Mouse (Mus musculus) WW6 (cell line): ENCODE results near the gene Abcc9.
A peak's percentile ranks its signal among the peaks of the same experiment; 100 is the strongest.

Experiments used
- DNase-seq: peaks from one replicate; pipeline ENCODE4 v3.0.0-alpha.2; 2013; ENCODE audit warnings: low read depth, low spot score

Abcc9 gene

DNA sequence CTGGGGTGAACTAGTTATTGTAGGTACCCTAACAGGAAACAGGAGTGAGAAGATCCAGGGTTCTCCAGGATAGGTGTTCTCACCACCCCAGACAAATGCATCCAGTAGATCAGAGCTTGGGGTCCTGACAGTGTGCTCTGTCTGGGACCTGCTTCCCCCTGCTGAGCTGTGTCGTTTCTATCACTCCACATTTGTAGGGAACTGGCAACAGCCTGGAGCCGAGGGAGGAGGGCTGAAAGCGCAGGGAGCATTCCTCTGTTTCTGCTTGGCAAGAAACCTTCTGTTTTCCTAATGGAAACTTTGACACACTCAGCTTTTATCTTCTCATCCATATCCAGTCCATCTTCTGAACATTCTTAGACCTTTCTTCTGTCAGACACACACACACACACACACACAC, 85.5 kb downstream of the Abcc9 start:
- no peak for DNase-seq

DNA sequence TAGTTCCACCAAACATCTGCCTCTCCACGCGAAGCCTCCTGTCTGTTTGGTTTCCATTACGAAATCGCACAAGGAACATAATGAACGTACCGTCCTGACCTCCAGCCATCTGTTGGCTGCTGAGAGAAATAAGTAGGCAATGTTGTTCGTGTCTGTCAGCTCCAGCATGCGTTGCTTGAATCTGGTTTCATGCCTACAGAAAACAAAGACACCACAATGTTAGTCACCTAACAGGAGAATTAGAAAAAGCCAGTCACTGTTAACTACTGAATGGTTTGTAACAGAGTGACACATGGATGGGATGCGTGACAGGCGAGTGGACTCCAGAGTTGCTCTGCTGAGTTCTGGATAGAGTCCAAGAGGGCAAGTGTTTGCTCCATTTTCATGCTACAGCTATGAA, 87.8 kb downstream of the Abcc9 start:
- no peak for DNase-seq

DNA sequence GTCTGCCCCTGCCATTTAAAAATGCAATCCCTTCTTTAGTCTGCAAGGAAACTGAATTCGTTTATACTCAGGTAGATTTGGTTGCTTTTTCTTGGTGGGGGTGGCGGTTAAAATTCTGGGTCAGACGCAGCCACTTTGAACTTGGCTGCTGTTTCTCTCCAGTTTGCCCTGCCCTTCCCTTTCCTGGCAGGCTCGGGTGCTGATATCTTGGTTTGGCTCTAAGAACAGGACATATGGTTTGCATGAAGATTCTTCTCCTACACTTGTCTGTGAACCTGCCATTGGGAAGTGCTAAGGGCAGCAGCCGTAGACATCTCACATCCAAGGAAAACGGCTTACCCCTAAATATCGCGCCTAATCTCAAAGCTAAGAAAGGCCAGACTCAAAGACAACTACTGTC, 89.7 kb downstream of the Abcc9 start:
- DNase-seq = no peak

DNA sequence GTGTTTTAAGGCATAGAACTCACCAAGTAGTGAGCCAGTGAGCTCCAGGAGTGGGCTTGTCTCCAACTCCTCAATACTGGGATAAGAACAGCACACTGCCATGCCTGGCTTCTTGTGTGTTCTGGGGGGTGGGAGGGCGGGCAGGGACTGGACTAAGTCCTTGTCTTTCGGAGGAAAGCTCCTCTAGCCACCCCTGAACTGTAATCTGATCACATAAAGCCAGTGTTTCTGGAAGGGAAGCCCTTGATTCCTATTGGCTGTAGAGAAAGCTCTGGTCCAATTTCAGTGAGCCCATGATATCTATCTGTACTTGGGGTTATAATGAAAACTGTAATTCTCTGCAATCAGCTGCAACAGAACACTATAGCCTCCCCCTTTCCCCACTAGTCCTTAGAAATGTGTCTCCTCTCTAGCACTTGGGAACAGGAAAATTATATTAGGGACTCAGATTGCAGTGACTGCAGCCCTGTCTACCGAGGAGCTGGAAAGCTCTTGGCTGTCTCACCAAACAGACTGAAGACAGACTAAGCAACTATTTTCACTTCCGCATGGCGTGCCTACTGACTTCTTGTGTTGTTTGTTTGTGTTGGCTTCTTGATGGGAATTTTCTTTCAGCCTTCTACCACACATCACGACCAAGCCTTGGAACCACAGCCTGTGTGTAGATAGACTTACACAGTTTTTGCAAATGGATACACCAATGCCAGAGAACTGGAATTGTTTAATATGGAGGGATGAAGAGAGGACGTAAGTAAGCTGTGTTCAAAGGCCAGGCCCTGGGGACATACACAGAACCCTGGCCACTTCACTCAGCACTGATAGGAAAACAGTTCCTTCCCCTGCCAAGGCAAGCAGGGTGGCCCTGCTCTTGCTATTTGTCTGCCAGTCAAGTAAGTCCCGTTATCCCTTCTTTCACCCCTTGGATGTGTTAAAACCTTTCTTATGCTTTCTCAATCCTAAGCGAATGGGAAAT, 92.4 kb downstream of the Abcc9 start:
- DNase-seq = no peak

DNA sequence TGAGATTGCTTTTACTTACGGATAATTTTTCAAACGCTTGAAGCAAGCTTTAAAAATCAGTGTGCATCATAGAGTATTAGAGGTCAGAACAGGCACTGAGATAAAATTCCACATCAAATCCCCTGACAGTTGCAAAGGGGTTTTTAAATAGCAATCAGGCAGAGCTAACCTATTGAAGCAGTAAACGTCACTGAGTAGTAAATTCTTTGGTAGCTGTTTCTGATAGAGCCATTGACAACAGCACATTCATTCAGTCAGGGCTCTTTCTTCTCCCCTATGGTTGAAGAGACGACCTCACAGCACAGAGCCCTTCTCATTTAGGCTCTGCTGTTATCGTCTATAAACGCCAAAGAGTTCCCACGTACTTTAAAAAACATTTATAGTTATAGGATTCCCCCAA, 95.0 kb downstream of the Abcc9 start:
- no peak for DNase-seq

DNA sequence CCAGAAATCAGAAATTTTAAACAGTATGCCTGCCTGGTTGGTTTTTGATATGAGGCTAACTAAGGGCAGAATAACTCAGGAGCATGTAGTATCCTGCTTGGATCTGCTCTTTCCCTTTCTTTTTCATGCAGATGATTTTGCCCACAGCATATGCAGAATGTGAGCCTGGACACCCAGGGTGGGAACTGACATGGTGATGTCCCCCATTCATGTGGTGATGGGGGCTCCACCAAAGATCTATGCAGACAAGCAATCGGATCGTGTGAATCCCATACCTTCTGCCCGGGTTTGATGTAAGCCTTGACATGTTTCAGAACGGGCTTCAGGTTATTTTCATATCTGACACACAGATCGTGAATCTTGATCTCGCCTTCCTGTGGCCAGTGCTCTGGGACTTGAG, 99.3 kb downstream of the Abcc9 start:
- no peak for DNase-seq

DNA sequence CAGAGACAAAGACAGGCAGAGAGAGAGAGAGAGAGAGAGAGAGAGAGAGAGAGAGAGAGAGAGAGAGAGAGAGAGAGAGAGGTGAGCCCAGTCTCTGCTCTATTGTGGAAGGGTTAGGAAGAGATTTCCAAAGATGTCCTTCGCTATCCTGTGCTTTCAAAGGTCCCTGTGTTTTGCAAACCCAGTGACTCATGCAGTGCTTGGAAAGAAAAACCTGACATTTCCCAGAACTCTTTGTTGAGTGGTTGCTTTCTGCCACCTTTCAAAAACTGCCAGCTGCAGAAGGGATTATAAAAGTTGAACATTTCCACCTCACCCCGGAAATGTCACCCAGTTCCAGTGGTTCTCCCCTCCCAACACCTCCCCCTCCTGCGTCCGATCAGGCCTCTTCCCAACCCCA, 123.3 kb downstream of the Abcc9 start:
- DNase-seq = no peak

DNA sequence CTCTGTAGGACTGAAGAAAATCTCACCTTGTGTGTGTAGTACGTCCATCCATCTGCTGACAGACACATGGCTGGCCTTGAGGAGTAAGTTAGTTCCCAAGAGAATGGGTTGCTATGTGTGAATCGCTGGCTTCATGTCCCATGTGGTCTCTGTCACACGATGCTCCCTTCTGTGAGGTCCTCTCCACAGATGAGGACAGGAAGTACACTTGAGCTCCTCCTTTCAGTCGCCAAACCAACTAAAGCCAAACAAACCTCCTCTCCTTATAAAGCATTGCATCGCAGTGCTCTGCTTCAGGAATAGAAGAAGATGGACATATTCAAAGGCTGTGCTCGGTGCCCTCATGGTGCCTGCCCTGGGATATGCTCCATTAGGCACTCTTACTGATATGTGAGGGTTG, 124.3 kb downstream of the Abcc9 start:
- no peak for DNase-seq

DNA sequence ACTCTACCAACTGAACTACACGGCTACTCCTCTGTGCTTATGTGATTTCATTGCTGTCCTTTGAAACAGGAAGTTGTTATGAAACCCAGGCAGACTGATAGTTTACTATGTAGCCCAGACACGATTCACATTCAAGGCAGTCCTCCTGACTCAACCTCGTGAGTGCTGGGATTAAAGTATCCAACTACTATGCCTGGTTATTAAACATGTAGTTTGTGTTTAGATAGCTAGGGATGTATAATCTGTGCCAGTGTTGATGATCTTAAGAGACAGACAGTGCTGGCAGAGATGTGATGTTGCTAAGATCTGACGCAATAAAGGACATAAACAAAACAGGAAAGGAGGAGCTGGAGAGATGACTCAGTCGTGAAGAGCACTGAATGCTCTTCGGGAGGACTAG, 129.2 kb downstream of the Abcc9 start:
- no peak for DNase-seq

DNA sequence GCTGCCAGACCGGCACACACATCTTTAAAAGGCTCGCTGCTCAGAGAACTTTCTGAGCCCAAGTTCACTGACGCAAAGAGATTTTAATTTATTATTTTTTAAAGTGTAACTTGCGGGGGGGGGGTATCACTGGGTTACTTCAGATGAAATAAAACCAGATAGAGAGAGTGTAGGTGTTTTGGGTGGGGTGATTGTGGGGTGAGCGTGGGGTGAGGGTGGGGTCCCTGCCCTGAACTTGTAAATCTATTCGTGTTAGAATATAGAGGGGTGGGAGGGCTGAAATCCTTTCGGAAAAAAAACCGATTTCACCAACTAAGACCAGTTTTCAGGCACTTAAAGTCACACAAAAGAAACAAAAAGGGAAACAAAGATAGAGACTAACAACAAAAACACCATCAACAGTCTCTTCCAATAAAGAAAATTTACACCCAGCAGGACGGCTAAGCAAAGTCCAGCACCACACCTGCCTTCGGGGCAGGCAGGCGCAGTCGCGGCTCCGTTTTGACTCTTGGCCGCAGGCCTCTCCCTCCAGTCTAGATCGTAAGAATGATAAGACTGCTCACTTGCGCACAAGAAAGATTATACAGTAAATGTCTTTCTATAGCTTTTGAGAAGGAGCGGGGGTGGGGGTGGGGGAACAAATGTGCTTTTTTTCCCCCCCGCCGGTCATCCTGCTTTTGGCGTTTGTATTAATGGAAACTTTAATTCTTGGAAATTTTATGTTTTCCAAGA, 130.3 kb downstream of the Abcc9 start:
- no peak for DNase-seq

DNA sequence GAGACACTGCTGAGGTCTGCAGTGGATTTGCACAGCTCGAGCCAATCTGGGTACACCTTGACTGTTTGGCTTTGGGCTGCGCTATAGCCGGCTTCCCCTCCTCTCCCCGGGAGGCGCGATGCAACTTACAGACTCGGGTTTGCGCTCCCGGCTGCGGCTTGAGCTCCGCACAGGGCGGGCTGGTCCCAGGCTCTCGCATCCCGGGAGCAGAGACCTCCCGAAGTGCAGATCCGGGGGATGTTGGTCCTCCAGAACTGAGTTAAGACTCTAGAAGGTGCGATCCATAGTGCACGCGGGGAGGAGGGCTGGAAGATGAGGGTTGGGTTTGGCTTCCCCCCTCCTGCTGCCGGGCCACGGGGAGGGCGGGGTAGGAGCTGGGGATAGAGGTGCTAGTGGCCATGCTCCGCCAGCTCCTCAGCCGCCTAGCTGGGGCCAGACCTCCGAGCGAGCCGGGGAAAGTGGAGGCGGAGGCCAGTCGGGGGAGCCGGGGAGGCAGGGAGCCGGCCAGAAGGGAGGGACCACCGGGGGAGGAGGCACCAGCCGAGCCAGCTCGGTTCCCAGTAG, 131.0 kb downstream of the Abcc9 start, which contains the start of gene Kcnj8:
Gene Kcnj8, minus strand, starts transcription at position 560 of the 564 bp plus-strand sequence.
- DNase-seq = peak; percentile 53

DNA sequence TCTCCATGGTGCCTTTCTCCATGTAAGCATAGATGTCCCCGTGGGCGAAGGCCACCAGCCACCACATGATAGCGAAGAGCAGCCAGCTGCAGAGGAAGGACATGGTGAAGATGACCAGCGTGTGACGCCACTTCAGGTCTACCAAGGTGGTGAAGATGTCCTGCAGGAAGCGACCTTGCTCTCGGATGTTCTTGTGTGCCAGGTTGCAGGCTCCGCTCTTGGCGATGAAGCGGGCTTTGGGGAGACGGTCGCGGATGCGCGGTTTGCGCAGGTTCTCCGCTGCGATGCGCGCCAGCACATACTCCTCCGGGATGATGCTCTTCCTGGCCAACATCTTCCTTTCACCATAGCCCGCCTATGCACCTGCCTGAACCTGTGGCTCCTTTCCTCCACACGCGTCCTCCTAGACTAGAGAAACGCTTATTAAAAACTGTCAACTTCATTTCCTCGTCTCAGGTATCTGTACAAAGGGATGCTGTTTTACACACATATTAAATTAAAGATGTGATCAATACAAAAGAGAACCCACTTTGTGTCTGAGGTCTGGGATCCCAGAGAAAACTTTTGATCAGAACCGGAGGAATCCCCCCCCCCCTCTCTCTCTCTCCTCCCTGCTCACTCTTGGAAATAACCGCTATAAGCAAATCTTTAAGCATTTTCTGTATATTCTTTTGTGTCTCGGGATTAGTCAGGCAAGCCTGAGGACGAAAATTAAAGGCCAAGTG, 131.9 kb downstream of the Abcc9 start:
- DNase-seq = no peak

DNA sequence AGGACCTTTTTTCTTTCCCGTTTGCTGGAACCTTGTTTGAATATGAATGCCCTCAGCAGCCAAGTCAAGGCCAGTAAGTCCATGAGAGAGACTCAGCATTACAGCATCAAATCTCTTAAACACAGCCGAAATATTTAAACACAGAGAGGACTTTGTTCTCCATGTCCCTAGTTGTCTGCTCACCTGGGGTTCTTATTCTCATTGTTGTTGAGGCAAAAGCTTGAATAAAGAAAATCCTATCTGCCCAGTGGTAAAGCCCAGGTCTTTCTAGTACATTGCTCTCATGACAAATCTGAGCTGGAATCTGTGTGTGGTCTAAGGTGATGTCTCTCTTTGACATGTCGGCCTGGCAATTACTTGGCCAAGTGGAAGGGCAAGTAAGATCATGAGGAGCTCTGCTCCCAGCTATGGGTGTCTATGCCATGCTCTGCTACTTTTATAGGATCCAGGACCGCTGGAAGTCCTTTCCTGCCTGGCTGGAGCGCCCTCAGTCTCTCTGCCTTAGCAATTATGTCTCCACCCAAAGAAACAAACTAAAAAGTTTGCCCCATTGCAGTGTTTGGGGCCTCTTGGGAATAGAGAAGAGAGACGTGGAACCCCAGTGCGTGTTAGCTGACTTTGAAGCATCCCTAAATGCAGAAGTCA, 133.3 kb downstream of the Abcc9 start:
- no peak for DNase-seq

DNA sequence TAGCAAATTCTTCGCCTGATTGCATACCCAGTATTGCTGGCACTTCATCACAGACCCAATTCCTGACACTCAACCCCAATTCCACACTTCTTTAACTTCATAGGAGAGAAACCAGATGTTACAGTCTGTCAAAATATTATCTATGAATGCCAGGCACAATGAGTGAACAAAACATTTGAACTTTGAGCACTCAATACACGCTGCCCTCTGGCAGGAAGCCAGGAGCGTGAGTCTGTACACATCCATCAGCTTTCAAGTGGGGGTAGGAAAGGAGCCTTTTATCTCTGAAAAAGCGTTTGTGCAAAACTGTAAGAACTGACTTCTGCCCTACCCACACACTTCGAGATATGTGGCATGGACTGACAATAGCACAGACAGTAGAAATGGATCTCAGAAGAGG, 134.7 kb downstream of the Abcc9 start:
- DNase-seq = no peak

DNA sequence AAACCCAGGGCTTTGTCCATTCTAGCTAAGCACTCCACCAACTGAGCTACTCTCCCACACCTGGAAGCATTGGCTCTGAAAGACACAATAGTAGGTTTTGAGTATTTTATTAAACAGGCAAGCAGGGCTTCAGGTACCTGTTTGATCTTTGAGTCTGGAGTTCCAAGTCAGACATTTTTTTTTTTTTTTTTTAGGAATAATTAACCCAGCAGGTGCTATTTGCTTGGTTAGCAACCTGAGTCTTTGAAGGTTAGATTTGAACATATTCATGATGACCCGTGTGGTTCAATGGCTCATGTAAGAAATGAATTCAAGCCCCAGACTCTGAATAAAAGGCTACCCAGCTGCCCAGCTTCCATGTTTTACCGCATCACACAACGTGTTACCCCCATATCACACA, 137.4 kb downstream of the Abcc9 start:
- DNase-seq = no peak

DNA sequence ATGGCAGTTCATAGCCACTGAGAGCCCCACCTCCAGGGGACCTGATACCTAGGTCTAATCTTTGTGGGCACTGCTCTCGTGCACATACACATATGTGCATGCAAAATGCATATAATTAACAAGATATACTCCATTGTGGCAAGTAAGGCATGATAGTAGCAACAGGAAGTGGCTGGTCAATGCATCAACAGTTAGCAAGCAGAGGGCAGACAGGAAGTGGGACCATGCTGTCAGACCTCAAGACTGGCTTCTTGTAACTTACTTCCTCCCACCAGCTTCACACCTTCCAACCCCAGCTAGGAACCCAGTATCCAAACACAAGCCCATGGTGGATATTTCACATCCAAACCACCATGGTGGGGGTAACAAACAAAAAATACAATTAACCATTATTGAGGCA, 141.0 kb downstream of the Abcc9 start:
- no peak for DNase-seq

DNA sequence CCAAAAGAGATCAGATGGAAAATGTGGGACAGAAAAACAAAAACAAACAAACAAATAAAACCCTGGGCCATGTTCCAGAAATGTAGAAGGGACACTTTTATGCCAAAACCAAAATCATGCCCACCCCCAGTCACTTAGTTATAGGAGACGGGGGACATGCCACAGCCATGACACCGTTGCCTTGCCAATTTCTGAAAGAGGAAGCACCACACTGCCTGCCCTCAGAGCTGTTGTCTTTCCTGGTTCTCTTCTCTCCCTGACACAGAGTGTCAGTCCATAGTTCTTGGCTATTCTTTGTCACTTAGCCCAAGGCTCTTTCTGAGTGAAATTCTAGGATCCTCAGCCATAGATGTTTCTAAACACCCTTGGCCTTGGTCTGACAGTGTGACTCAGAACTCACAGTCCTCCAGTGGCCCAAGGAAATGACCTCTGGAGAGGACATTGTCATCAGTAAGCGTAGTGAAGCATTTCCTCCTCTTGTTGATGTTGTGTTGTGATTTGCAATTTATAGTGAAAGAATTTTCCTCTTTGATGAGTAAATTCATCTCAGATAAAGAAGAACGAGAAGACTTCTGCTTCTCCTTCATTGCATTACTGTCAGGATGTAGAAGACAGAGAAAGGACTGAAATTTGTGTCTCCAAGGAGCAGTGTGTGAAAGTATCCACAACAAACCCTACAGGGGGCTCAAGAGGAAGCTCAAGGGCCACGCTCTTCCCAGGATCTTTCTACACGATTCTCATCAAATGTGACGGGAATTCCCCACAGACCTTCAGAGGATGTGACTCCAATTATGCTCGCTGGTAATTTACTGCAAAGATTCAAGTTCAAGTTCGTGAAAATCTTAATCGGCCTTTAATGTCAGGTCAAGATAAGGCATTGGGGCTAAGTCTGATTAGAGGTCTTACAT, 143.1 kb downstream of the Abcc9 start:
- no peak for DNase-seq

DNA sequence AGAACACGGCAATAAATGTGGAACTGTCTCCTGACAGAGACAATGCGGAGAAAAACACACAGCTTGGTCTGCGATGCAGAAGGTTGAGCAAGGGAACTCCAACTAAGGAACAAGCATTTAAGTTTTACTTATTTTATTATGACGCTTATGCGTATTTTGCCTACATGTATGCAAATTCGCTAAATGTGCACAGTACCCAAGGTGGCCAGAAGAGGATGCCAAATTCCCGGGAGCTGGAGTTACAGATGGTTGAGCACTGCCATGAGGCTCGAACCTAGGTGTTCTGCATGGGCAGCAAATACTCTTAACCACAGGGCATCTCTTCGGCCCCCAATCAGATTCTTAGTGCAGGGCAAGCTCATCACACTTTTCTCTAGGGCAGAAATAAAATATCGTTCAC, 144.0 kb downstream of the Abcc9 start:
- DNase-seq = no peak

DNA sequence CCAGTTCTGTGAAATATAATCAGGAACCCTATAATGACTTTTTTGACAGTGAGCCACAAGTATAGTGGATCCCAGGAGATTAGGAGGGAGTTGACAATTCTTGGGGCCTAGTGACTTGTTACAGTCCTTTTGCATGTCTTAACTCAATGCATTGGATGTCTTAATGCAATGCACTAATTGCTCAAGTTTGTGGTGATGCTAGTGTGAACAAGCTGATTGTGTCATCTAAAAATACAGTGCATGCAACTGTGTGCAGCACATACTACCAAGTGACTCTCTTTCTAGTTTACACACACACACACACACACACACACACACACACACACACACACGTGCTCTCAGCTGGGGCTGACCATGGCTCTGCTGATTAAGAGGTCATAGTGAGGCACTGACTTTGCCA, 146.1 kb downstream of the Abcc9 start:
- DNase-seq = no peak

DNA sequence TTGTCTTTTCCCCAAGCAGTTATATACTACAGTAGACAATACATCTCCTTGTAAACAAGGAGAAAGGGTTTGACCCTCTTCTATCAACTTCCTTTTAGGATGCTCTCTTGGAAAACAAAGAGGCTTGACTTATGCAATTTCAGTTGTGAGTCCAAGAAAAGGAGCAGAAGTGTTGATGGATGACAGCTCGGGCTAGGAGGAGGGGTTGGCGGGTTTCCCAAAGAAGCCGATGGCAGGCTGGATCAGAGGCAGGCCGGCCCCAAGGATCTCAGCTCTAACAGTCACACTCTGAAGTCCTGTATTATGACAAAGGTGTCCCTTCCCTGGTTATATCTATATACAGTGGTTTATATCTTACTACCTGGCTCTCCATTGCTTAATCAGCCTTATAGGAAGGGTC, 150.6 kb downstream of the Abcc9 start:
- DNase-seq = no peak
